Mouse (Mus musculus) embryonic facial prominence, embryonic 15.5 days (tissue): ENCODE measurements around the gene Txlng. TPM values are rescaled to one million over a fixed set of nuclear protein-coding genes. Genes with fewer than 3 reads are reported as not detected.
A peak's percentile ranks its signal among the peaks of the same experiment; 100 is the strongest.

Experiments used
- ATAC-seq: fragments of 200-750 bp; cut with Nextera tagmentation; 2 replicates; pipeline ENCODE4 v1.8.0; 2017; ENCODE audit warnings: low read depth, moderate TSS enrichment; ENCODE audit not compliant: insufficient number of reproducible peaks, low FRiP score, low TSS enrichment
- H3K27ac ChIP-seq: fragments of 300-500 bp; sonication (generic); replicated peaks from 2 replicates; pipeline ENCODE4 v1.5.1; 2015; ENCODE audit warnings: mild to moderate bottlenecking, inconsistent platforms
- H3K27me3 ChIP-seq: fragments of 300-500 bp; sonication (generic); 2 replicates; pipeline ENCODE4 v1.6.1; 2015; ENCODE audit warnings: inconsistent platforms
- H3K36me3 ChIP-seq: fragments of 300-500 bp; sonication (generic); 2 replicates; pipeline ENCODE4 v1.6.1; 2015; ENCODE audit warnings: mild to moderate bottlenecking, inconsistent platforms
- H3K4me1 ChIP-seq: fragments of 300-500 bp; sonication (generic); 2 replicates; pipeline ENCODE4 v1.6.1; 2015; ENCODE audit warnings: inconsistent platforms
- H3K4me2 ChIP-seq: fragments of 300-500 bp; sonication (generic); replicated peaks from 2 replicates; pipeline ENCODE4 v1.6.1; 2015; ENCODE audit warnings: mild to moderate bottlenecking, inconsistent platforms
- H3K4me3 ChIP-seq: fragments of 300-500 bp; sonication (generic); replicated peaks from 2 replicates; pipeline ENCODE4 v1.5.1; 2015; ENCODE audit warnings: mild to moderate bottlenecking, inconsistent platforms
- H3K9ac ChIP-seq: fragments of 300-500 bp; sonication (generic); 2 replicates; pipeline ENCODE4 v1.6.1; 2015; ENCODE audit warnings: inconsistent platforms
- H3K9me3 ChIP-seq: fragments of 300-500 bp; sonication (generic); replicated peaks from 2 replicates; pipeline ENCODE4 v1.6.1; 2016; ENCODE audit warnings: inconsistent platforms
- WGBS: fragments of 180-500 bp; shearing (Covaris S2); methylation state at CpG from one replicate; pipeline ENCODE4 v1.1.7; 2015; 5-methylcytosine and 5-hydroxymethylcytosine counted together
- polyA plus RNA-seq: library from polyadenylated mRNA; unstranded; fragments of >200 nt; fragmentation: Nextera tagmentation; extraction: Ambion mirVana; gene quantifications from 2 replicates; pipeline ENCODE4 v1.2.1, GENCODE M21; 2015

Gene Txlng
- 12.5 and 13.2 TPM in 2 replicates for polyA plus RNA-seq

DNA sequence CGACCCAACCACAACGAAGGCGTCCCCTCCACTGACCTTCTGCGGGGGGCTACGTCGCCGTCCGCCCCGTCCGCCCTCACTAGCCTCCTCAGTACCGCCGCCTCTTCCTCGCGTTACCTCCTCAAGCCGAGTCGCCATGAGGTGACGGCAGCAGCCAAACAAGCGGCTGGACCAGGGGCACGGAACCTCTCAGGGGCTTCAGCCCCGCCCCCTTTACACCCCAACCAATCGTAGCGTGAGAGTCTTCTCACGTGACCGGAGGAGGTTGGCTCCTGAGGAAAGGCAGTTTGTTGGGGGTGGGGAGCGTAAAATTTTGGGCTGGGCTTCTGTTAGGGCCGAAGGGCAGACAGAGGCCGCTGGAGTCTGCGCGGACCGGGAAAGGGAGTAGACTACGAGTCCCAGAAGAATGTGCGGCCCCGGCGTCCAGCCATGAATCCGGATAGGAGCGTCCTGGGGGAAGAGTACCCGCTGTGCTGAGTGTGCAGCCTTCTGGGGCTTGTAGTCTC, at the start of gene Txlng:
Txlng (minus strand) TSS at position 252 of the 506 bp plus-strand sequence.
- peak within 1 kb of the TSS; percentile 48 for H3K9ac ChIP-seq
- WGBS: 18% methylated on average over 37 of the region's 37 CpGs
- peak; percentile 99 for ATAC-seq

GRCm38 (mm10) chrX:162878236-162878635, 49.0 kb upstream of the Txlng start:
- no peak overlapping the region for H3K4me3 ChIP-seq
- H3K36me3 ChIP-seq: peaks cover 15% of the 10 kb centered on the region
- H3K4me2 ChIP-seq: no peak overlapping the region
- H3K9me3 ChIP-seq: no peaks in the 10 kb centered on the region
- no peaks in the 10 kb centered on the region for H3K4me1 ChIP-seq
- no peak overlapping the region for H3K27ac ChIP-seq
- H3K27me3 ChIP-seq: no peaks in the 10 kb centered on the region
- no peak overlapping the region for H3K9ac ChIP-seq
- 83% methylated on average over 3 of the region's 3 CpGs for WGBS
- no peak for ATAC-seq

More for the DNA sequence above, at the start of gene Txlng:
- no peaks in the 10 kb centered on the region for H3K9me3 ChIP-seq
- no peaks in the 10 kb centered on the region for H3K27me3 ChIP-seq
- peak within 1 kb of the TSS; percentile 60 for H3K4me3 ChIP-seq
- no peaks in the 10 kb centered on the region for H3K4me1 ChIP-seq
- no peak within 1 kb of the TSS for H3K27ac ChIP-seq
- no peaks in the 10 kb centered on the region for H3K36me3 ChIP-seq
- H3K4me2 ChIP-seq: peak within 1 kb of the TSS; percentile 79

DNA sequence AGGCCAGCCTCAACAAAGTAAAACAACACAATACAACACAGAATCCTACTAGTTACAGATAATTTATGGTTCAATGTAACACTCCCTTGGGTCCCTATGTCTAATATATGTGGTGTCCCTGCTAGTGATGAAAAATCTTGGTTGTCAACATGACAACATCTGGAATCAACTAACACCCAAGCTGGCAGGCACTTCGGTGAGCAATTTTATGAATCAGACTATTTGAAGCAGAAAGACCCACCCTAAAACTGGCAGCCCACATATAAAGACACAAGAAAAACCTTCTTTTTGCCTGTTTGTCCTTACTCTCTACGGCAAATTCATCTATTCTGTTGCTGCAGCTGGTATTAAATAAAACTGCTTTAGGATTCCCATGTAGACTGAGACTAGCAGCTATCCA, 44.5 kb upstream of the Txlng start:
- Histone ChIP-seq H3K4me2 (no peak overlapping the region), H3K27ac (no peak overlapping the region), H3K9me3 (no peaks in the 10 kb centered on the region), H3K4me1 (no peaks in the 10 kb centered on the region), H3K27me3 (no peaks in the 10 kb centered on the region), H3K9ac (no peak overlapping the region), H3K36me3 (peaks cover 18% of the 10 kb centered on the region; the same call in 1 of the 2 replicates), H3K4me3 (no peak overlapping the region)
- ATAC-seq: no peak
- 61% methylated on average over 2 of the region's 2 CpGs for WGBS

GRCm38 (mm10) chrX:162871734-162872517, 42.7 kb upstream of the Txlng start:
- WGBS: 38% methylated on average over 4 of the region's 4 CpGs
- no peak overlapping the region for H3K27ac ChIP-seq
- no peak for ATAC-seq
- no peak overlapping the region for H3K9ac ChIP-seq
- no peak overlapping the region for H3K4me3 ChIP-seq
- H3K4me1 ChIP-seq: no peaks in the 10 kb centered on the region
- H3K36me3 ChIP-seq: 0 out of 2 replicates have a peak, but pooled peaks cover 11% of the 10 kb centered on the region
- no peak overlapping the region for H3K4me2 ChIP-seq
- H3K9me3 ChIP-seq: no peaks in the 10 kb centered on the region
- no peaks in the 10 kb centered on the region for H3K27me3 ChIP-seq

GRCm38 (mm10) chrX:162868294-162868965, 39.2 kb upstream of the Txlng start:
- Histone ChIP-seq H3K4me1 (no peaks in the 10 kb centered on the region), H3K27me3 (no peaks in the 10 kb centered on the region), H3K4me2 (no peak overlapping the region), H3K9ac (no peak overlapping the region), H3K4me3 (no peak overlapping the region), H3K9me3 (no peaks in the 10 kb centered on the region), H3K36me3 (0 out of 2 replicates have a peak, but pooled peaks cover 11% of the 10 kb centered on the region), H3K27ac (no peak overlapping the region)
- WGBS: 60% methylated on average over 3 of the region's 3 CpGs
- no peak for ATAC-seq

GRCm38 (mm10) chrX:162848682-162849081, 19.4 kb upstream of the Txlng start:
- H3K27ac ChIP-seq: no peak overlapping the region
- no peaks in the 10 kb centered on the region for H3K36me3 ChIP-seq
- no peak overlapping the region for H3K4me3 ChIP-seq
- H3K27me3 ChIP-seq: no peaks in the 10 kb centered on the region
- WGBS: 87% methylated on average over 1 of the region's 1 CpGs
- no peak for ATAC-seq
- no peaks in the 10 kb centered on the region for H3K9me3 ChIP-seq
- no peak overlapping the region for H3K9ac ChIP-seq
- no peak overlapping the region for H3K4me2 ChIP-seq
- no peaks in the 10 kb centered on the region for H3K4me1 ChIP-seq

DNA sequence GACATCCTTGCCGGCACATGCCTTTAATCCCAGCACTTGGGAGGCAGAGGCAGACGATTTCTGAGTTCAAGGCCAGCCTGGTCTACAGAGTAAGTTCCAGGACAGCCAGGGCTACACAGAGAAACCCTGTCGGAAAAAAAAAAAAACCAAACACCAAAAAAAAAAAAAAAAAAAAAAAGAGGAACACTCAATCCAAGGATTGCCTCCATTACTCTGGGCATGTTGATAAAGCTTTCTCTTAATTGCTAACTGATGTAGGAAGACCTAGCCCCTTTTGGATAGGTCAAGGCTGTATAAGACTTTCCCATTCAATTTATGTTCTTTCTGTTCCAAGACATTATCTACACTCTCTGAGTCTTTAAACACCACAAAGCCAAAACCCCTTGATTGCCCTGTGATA, 16.3 kb upstream of the Txlng start:
- Histone ChIP-seq H3K4me2 (no peak overlapping the region), H3K36me3 (no peaks in the 10 kb centered on the region), H3K27ac (no peak overlapping the region), H3K9me3 (no peaks in the 10 kb centered on the region), H3K4me1 (no peaks in the 10 kb centered on the region), H3K9ac (no peak overlapping the region), H3K4me3 (no peak overlapping the region), H3K27me3 (no peaks in the 10 kb centered on the region)
- no peak for ATAC-seq
- 97% methylated on average over 3 of the region's 3 CpGs for WGBS

GRCm38 (mm10) chrX:162844447-162845100, 15.3 kb upstream of the Txlng start:
- Histone ChIP-seq H3K9ac (no peak overlapping the region), H3K36me3 (no peaks in the 10 kb centered on the region), H3K9me3 (no peaks in the 10 kb centered on the region), H3K4me1 (no peaks in the 10 kb centered on the region), H3K27me3 (no peaks in the 10 kb centered on the region), H3K27ac (no peak overlapping the region), H3K4me3 (no peak overlapping the region), H3K4me2 (no peak overlapping the region)
- 69% methylated on average over 8 of the region's 8 CpGs for WGBS
- no peak for ATAC-seq

- H3K4me2 ChIP-seq: no peak overlapping the region
- no peak overlapping the region for H3K27ac ChIP-seq
- H3K4me1 ChIP-seq: no peaks in the 10 kb centered on the region
- H3K9ac ChIP-seq: no peak overlapping the region
- no peaks in the 10 kb centered on the region for H3K27me3 ChIP-seq
- 48% methylated on average over 3 of the region's 3 CpGs for WGBS
- H3K36me3 ChIP-seq: no peaks in the 10 kb centered on the region
- ATAC-seq: no peak
- H3K4me3 ChIP-seq: no peak overlapping the region
- no peaks in the 10 kb centered on the region for H3K9me3 ChIP-seq
These were observed 2.8 kb upstream of the Txlng start for GRCm38 (mm10) chrX:162832101-162832500.

DNA sequence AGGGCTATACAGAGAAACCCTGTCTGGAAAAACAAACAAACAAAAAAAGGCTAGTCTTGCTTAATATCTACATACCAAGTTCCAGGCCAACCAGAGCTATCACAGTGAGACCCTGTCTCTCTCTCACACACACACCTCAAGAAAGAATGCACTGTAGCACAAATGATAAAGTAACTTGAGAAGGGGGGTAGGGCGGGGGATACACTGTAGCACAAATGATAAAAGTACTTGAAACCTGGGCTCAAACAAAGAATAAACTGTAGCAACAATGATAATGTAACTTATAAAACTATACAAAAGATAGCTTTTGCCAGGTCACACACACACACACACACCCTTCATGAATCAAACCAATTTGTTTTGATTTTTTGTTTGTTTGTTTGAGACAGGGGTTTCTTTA, 2.3 kb upstream of the Txlng start:
- WGBS: 55% methylated on average over 1 of the region's 1 CpGs
- Histone ChIP-seq H3K9ac (no peak overlapping the region), H3K4me2 (no peak overlapping the region), H3K4me1 (no peaks in the 10 kb centered on the region), H3K27me3 (no peaks in the 10 kb centered on the region), H3K27ac (no peak overlapping the region), H3K4me3 (no peak overlapping the region), H3K36me3 (no peaks in the 10 kb centered on the region), H3K9me3 (no peaks in the 10 kb centered on the region)
- no peak for ATAC-seq

DNA sequence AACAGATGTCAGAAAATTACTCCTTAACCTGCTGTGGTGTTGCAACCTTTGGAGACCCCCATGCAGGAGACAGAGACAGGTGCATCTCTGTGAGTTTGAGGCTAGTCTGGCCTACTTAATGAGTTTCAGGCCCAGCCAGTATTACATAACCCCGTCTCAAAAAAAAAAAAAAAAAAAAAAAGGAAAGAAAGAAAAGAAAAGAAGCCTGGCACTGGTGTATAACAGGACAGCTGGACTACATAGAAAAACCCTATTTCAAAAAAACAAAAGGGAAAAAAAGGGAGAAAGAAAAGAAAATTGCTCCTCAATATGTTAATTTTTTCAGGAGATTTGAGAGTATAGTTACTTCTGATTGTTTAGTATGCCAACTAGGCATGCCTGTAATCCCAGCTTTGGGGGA, 1.8 kb upstream of the Txlng start:
- Histone ChIP-seq H3K4me1 (no peaks in the 10 kb centered on the region), H3K27ac (no peak overlapping the region), H3K36me3 (no peaks in the 10 kb centered on the region), H3K9ac (no peak overlapping the region), H3K27me3 (no peaks in the 10 kb centered on the region), H3K4me3 (no peak overlapping the region), H3K4me2 (no peak overlapping the region), H3K9me3 (no peaks in the 10 kb centered on the region)
- 21% methylated on average over 1 of the region's 1 CpGs for WGBS
- ATAC-seq: no peak
